Comparison of ENCODE assay signal across 8 mouse cellular contexts in the genomic region with DNA sequence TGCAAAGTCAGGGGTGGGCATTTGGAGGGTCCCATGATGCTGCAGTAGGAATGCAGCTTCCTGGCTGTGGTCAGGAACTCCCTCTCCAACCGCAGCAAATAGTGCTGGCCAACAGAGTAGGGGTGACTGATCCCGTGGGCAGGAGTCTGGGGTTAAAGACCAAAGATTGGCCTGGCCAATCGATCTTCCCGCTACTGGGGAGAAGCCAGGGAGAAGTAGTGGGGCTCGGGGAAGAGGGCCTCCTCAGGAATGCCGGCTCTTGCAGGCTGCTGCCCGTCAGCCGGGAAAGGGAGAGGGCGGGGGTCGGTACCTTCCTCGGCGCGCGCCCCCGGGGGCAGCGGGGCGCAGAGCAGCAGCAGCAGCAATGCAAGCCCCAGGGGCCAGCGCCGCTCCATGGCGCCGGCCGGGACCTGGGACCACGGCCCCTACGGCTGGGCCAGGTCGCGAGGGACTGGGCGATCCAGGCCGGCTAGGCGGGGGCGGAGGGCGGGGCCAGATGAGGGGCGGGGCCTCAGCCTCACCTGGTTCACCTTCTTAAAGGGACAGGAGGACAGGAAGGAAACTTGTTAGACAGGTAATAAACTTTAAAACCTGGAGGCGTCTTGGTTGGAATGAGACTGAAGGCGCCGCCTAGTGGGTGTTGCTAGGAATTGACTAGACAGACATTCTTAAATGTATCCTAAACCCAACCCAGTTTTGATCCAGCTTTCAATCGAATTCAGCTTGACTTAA. TPM values are rescaled to one million over a fixed set of nuclear protein-coding genes. Genes with fewer than 3 reads are reported as not detected.
DNase-seq lines count a peak whose midpoint lies in the region; ATAC-seq and TF ChIP-seq lines count a peak whose summit lies in the region.

A gene (minus strand): TSS at position 453 of the 732 bp plus-strand sequence.

- ATAC-seq in common myeloid progenitor, adult 5-6 weeks (replicated peaks; ENCODE audit: low read depth, poor library complexity, severe bottlenecking) = peak; percentile 63
- ATAC-seq in heart, embryonic 13.5 days (ENCODE audit: extremely low read depth, insufficient number of reproducible peaks, low FRiP score, low TSS enrichment) = 0 out of 2 replicates have a peak, but pooled peaks have one; percentile 39
- peak; percentile 85 for ATAC-seq in kidney, postnatal 0 days (replicated peaks; ENCODE audit: low FRiP score, low read depth)

- H3K4me1 ChIP-seq in heart, embryonic 13.5 days = peaks cover 72% of the 10 kb centered on the region
- peaks cover 13% of the 10 kb centered on the region; the same call in 1 of the 2 replicates for H3K4me1 ChIP-seq in kidney, postnatal 0 days (replicated peaks; ENCODE audit: insufficient read depth, low read length)

- no peaks in the 10 kb centered on the region for H3K27me3 ChIP-seq in heart, embryonic 13.5 days (replicated peaks)
- H3K27me3 ChIP-seq in kidney, postnatal 0 days (ENCODE audit: insufficient read depth, low read length) = no peaks in the 10 kb centered on the region

- 1% methylated on average over 36 of the region's 36 CpGs for whole genome bisulfite sequencing in heart, embryonic 13.5 days
- WGBS in kidney, postnatal 0 days = 2% methylated on average over 33 of the region's 36 CpGs

- peak; percentile 71 for DNase-seq in gastrocnemius, adult 2 months
- no peak for DNase-seq in gastrocnemius, adult 8-10 months (ENCODE audit: low spot score in 2 of 2)
- peak; percentile 83 for DNase-seq in R1 (ENCODE audit: low read depth, low spot score)
- peak; percentile 84 for DNase-seq in kidney, postnatal 0 days (ENCODE audit: low spot score)
- peak; percentile 83 for DNase-seq in lung, postnatal 25 days (ENCODE audit: low spot score)
- peak; percentile 76 for DNase-seq in right cerebral cortex, postnatal 4 days

- peak within 1 kb of the TSS; percentile 71 for H3K27ac ChIP-seq in gastrocnemius, adult 2 months
- peak within 1 kb of the TSS; percentile 59 for H3K27ac ChIP-seq in heart, embryonic 13.5 days (replicated peaks)
- no peak within 1 kb of the TSS for H3K27ac ChIP-seq in kidney, postnatal 0 days

- peak; percentile 71 for TF ChIP-seq CTCF in gastrocnemius, adult 2 months (IDR thresholded peaks at IDR 0.05)
- peak; percentile 68 for TF ChIP-seq CTCF in kidney, postnatal 0 days (IDR thresholded peaks at IDR 0.05; ENCODE audit: low read depth)

- no peaks in the 10 kb centered on the region for H3K9me3 ChIP-seq in heart, embryonic 13.5 days
- H3K9me3 ChIP-seq in kidney, postnatal 0 days (replicated peaks; ENCODE audit: low read length) = no peaks in the 10 kb centered on the region

- intact Hi-C loops in gastrocnemius, adult 2 months (cut with DNase I) = loop anchor here (2.0 kb wide), 1 partner anchor 22 kb away; no protein-coding TSS in a partner anchor

- H3K4me3 ChIP-seq in gastrocnemius, adult 2 months = peak within 1 kb of the TSS; percentile 72
- peak within 1 kb of the TSS; percentile 60 for H3K4me3 ChIP-seq in heart, embryonic 13.5 days
- peak within 1 kb of the TSS; percentile 51 for H3K4me3 ChIP-seq in kidney, postnatal 0 days (replicated peaks; ENCODE audit: low read depth, low read length)

- peak within 1 kb of the TSS; percentile 85 for H3K9ac ChIP-seq in heart, embryonic 13.5 days
- H3K9ac ChIP-seq in kidney, postnatal 0 days (ENCODE audit: low read depth, low read length) = peak within 1 kb of the TSS; percentile 57

- peak within 1 kb of the TSS; percentile 90 for H3K4me2 ChIP-seq in heart, embryonic 13.5 days
- H3K4me2 ChIP-seq in kidney, postnatal 0 days (ENCODE audit: low read length) = peak within 1 kb of the TSS; percentile 94

- no peaks in the 10 kb centered on the region for H3K36me3 ChIP-seq in heart, embryonic 13.5 days
- no peaks in the 10 kb centered on the region for H3K36me3 ChIP-seq in kidney, postnatal 0 days (ENCODE audit: insufficient read depth, low read length)

RNA-seq across cellular contexts. Expression of the gene that starts here (rescaled TPM):
- under 1 TPM in 1 of 2 experiments, not detected in 1; 0.10 TPM for total RNA-seq in gastrocnemius, adult 2 months (2021)
- under 1 TPM in 2 of 4 experiments, not detected in 2; 0.07 to 0.10 TPM for total RNA-seq in gastrocnemius, adult 8-10 months (2022)
- total RNA-seq in common myeloid progenitor, adult 5-6 weeks (2017) = 1.8 TPM in 1 of 2 replicates, not detected in the other
- 3.3 and 3.4 TPM in 2 replicates for polyA plus RNA-seq in heart, embryonic 13.5 days (2015; fragmentation: Nextera tagmentation; extraction: Ambion mirVana)
- polyA plus RNA-seq in kidney, postnatal 0 days (2015; fragmentation: Nextera tagmentation; extraction: Ambion mirVana) = 6.6 and 6.9 TPM in 2 replicates

Comparison
In these comparisons a context has a peak if more than half of its experiments do, and no peak if none do; other contexts are left out.
1. Peak in DNase-seq, H3K4me3 ChIP-seq and H3K27ac ChIP-seq in gastrocnemius, adult 2 months; RNA of the gene not detected or under 1 TPM.
2. DNase-seq: peak in R1 (single experiment), kidney, postnatal 0 days (single experiment), lung, postnatal 25 days (single experiment) and right cerebral cortex, postnatal 4 days (single experiment); none in gastrocnemius, adult 8-10 months (0 of 2).
3. Peak in every context shown above with its lines, with median percentiles within 50 percentile points of each other: H3K4me3 ChIP-seq and ATAC-seq.